Mouse (Mus musculus) ES-Bruce4 (cell line): ENCODE measurements around the gene Ywhae.
A peak's percentile ranks its signal among the peaks of the same experiment; 100 is the strongest.

Experiments used
- CTCF ChIP-seq: IDR thresholded peaks from one replicate; pipeline ENCODE4 v1.8.1; 2011; ENCODE audit warnings: low read depth, low read length
- EP300 ChIP-seq: IDR thresholded peaks from 2 replicates; pipeline ENCODE4 v1.6.1; 2011; ENCODE audit warnings: low read depth, low read length; ENCODE audit not compliant: insufficient read depth
- POLR2A ChIP-seq: IDR thresholded peaks from one replicate; pipeline ENCODE4 v1.8.1; 2011; ENCODE audit warnings: low read length; ENCODE audit not compliant: insufficient read depth

DNA sequence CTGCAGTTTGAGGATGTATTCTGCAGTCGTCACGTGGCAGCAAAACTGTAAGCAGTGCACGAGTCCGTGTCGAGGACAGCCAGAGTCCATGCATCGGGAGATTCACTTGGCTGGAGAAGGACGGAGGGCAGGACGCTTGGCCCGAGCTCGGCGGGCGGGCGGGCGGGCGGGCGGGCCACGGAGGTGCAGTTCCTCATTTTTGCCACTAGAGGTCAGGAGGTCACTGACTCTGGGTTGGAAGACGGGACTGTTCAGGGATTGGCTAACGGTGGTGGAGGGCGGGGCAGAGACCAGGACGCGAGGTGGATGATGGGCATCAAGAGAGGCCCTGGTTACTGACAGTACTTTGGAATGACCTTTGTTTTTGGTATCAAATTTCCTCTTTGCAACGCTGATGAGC, 36.5 kb downstream of the Ywhae start:
- TF ChIP-seq CTCF (peak; percentile 65), POLR2A (no peak), EP300 (no peak)
